Mouse (Mus musculus): ENCODE data around the gene Cdca7l. TPM values are rescaled to one million over a fixed set of nuclear protein-coding genes. Genes with fewer than 3 reads are reported as not detected.
"Not testable (repeated sequence)": the region's sequence is repeated elsewhere in the genome, so short reads cannot be mapped to it uniquely, and the experiment has no call there.

Gene Cdca7l
- 34.8 and 35.2 TPM in 2 replicates for polyA plus RNA-seq (2016; fragmentation: Nextera tagmentation; extraction: Ambion mirVana)

DNA sequence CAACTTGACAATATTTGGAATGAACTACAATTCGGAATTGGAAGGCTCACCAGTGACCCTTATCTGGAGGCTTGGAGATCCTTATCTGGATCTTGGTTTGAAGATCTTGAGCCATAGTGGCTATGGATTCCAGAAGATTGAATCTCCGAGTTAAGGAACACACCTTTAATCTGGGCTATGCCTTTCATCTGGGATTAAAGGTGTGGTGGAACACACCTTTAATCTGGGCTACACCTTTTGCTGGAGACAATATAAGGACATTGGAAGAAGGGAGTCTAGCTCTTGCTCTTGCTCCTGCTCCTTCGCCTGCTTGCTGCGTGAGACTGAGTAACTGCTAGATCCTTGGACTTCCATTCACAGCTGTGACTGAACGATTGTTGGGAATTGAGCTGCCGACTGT, at the start of gene Cdca7l:
TSS of gene Cdca7l (plus strand) at position 301 of the 400 bp plus-strand sequence.
- WGBS (ENCODE audit: insufficient replicate concordance), result 50% methylated on average over 1 of the region's 6 CpGs
- not testable (repeated sequence) for H3K9ac ChIP-seq; ATAC-seq; H3K9me3 ChIP-seq (replicated peaks); H3K4me3 ChIP-seq; H3K4me1 ChIP-seq; H3K4me2 ChIP-seq; H3K36me3 ChIP-seq; H3K27ac ChIP-seq
- H3K27me3 ChIP-seq (replicated peaks), result peaks cover 11% of the 10 kb centered on the region; the same call in 1 of the 2 replicates

- Histone ChIP-seq H3K36me3 (no peaks in the 10 kb centered on the region), H3K4me2 (no peak overlapping the region), H3K9me3 (replicated peaks) (no peaks in the 10 kb centered on the region), H3K4me1 (no peaks in the 10 kb centered on the region), H3K27me3 (replicated peaks) (no peaks in the 10 kb centered on the region), H3K9ac (no peak overlapping the region), H3K27ac (no peak overlapping the region), H3K4me3 (no peak overlapping the region)
- ATAC-seq, result no peak
- WGBS (ENCODE audit: insufficient replicate concordance), result 43% methylated on average over 7 of the region's 7 CpGs
These were observed 48.1 kb upstream of the Cdca7l start for GRCm38 (mm10) chr12:117756010-117756409.

DNA sequence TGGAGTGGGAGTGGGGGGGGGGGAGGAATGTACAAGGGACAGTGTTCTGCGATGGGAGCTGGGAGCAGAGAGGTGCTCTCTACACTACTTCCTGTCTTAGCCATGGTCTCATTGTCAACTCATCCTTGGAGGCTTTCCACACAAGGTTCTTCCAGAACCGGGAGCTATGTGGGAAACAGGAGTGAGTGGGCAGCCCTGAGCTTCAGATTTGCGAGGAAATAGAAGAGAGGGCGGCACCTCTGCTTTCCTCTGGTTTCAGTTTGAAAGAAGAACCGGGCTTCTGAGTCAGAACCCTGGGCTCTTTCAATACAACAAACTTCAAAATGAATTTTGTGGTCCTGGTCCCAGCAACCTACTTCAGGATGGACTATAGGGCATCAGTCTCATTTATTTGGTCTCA, 43.7 kb upstream of the Cdca7l start:
- no peak overlapping the region for H3K9ac ChIP-seq
- WGBS (ENCODE audit: insufficient replicate concordance), result 72% methylated on average over 5 of the region's 5 CpGs

GRCm38 (mm10) chr12:117760846-117761245, 43.2 kb upstream of the Cdca7l start:
- Histone ChIP-seq H3K27ac (no peak overlapping the region), H3K4me2 (no peak overlapping the region), H3K4me1 (no peaks in the 10 kb centered on the region), H3K4me3 (no peak overlapping the region), H3K9ac (no peak overlapping the region), H3K27me3 (replicated peaks) (no peaks in the 10 kb centered on the region), H3K9me3 (replicated peaks) (no peaks in the 10 kb centered on the region), H3K36me3 (no peaks in the 10 kb centered on the region)
- no peak for ATAC-seq

More for the DNA sequence above, 43.7 kb upstream of the Cdca7l start:
- H3K4me1 ChIP-seq, result no peaks in the 10 kb centered on the region
- H3K4me2 ChIP-seq, result no peak overlapping the region
- H3K27ac ChIP-seq, result no peak overlapping the region
- H3K36me3 ChIP-seq, result no peaks in the 10 kb centered on the region
- H3K9me3 ChIP-seq (replicated peaks), result no peaks in the 10 kb centered on the region
- H3K27me3 ChIP-seq (replicated peaks), result no peaks in the 10 kb centered on the region
- no peak overlapping the region for H3K4me3 ChIP-seq
- no peak for ATAC-seq

DNA sequence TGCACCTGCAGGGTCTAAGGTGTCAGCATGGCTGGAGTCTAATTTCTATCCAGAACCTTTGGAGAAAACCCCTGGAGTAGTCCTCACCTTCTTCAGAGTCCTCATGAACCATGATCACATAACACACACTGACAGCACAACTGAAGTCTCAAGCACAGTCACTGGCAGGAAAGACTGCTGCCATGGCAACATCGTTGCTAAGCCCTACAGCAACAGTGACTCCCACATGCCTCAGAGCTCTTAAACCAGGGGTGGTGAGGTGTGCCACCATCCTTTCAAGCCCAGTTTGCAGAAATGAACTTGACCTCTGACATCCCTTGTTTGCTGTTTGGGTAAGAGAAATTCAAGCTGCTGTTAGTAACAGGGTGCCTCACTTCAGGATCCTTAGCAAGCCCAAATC, 42.4 kb upstream of the Cdca7l start:
- Histone ChIP-seq H3K4me2 (no peak overlapping the region), H3K9me3 (replicated peaks) (no peaks in the 10 kb centered on the region), H3K9ac (no peak overlapping the region), H3K36me3 (no peaks in the 10 kb centered on the region), H3K4me1 (no peaks in the 10 kb centered on the region), H3K4me3 (no peak overlapping the region), H3K27me3 (replicated peaks) (no peaks in the 10 kb centered on the region), H3K27ac (no peak overlapping the region)
- 37% methylated on average over 1 of the region's 1 CpGs for WGBS (ENCODE audit: insufficient replicate concordance)
- ATAC-seq, result no peak

DNA sequence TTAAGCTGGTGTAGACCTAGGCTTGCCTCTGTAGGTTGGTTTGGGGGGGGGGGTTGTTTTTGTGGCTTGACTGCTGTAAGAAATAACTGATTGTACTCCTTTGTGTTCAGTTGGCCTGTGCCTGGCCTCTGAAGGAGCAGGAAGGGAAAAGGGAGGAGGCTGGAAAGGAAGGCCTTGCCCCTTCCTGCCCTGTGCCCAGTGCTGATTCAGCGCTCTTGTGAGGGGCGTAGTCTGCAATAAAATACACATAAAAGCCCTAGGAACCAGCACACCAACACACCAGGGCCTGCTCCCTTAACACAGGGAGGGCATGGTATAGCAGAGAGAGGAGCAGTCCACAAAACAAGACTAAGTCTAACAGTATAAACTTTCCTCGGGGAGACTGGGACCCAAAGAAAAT, 40.8 kb upstream of the Cdca7l start:
- 53% methylated on average over 3 of the region's 3 CpGs for WGBS (ENCODE audit: insufficient replicate concordance)
- Histone ChIP-seq H3K9ac (no peak overlapping the region), H3K4me3 (no peak overlapping the region)

GRCm38 (mm10) chr12:117764839-117765238, 39.2 kb upstream of the Cdca7l start:
- Histone ChIP-seq H3K9ac (no peak overlapping the region), H3K4me1 (no peaks in the 10 kb centered on the region), H3K9me3 (replicated peaks) (no peaks in the 10 kb centered on the region), H3K27ac (no peak overlapping the region), H3K36me3 (no peaks in the 10 kb centered on the region), H3K4me2 (no peak overlapping the region), H3K4me3 (no peak overlapping the region), H3K27me3 (replicated peaks) (no peaks in the 10 kb centered on the region)
- 6% methylated on average over 7 of the region's 7 CpGs for WGBS (ENCODE audit: insufficient replicate concordance)
- ATAC-seq, result peak; percentile 55; the same call in 1 of the 2 replicates

More for the DNA sequence above, 40.8 kb upstream of the Cdca7l start:
- H3K36me3 ChIP-seq, result no peaks in the 10 kb centered on the region
- no peak overlapping the region for H3K27ac ChIP-seq
- H3K27me3 ChIP-seq (replicated peaks), result no peaks in the 10 kb centered on the region
- H3K9me3 ChIP-seq (replicated peaks), result no peaks in the 10 kb centered on the region
- H3K4me2 ChIP-seq, result no peak overlapping the region
- no peaks in the 10 kb centered on the region for H3K4me1 ChIP-seq
- ATAC-seq, result no peak; the same call in 1 of the 2 replicates

DNA sequence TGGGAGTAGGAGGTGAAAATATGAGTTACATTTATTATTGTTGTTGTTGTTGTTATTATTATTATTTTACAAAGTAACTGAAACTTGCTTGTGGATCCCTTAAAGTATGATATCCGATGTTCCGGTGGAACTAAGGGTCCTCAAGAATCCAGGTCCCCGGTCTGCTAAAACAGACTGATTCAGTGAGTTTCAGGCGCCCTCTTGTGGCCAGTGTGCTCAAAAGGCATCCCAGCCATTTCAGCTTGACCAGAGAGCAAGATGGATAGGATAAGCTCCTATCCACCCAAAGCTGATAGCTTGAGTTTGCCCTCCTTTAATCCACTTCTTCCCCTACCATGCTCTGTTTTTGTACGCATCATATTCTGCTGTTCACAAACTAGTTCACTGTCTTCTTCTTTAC, 35.0 kb upstream of the Cdca7l start:
- H3K27me3 ChIP-seq (replicated peaks), result 0 out of 2 replicates have a peak, but pooled peaks cover 4% of the 10 kb centered on the region
- WGBS (ENCODE audit: insufficient replicate concordance), result 8% methylated on average over 5 of the region's 5 CpGs
- H3K4me1 ChIP-seq, result no peaks in the 10 kb centered on the region

GRCm38 (mm10) chr12:117770211-117770610, 33.9 kb upstream of the Cdca7l start:
- WGBS (ENCODE audit: insufficient replicate concordance), result 43% methylated on average over 2 of the region's 2 CpGs
- no peak for ATAC-seq
- H3K4me2 ChIP-seq, result no peak overlapping the region

More for the DNA sequence above, 35.0 kb upstream of the Cdca7l start:
- ATAC-seq, result no peak
- Histone ChIP-seq H3K9ac (no peak overlapping the region), H3K9me3 (replicated peaks) (no peaks in the 10 kb centered on the region), H3K27ac (no peak overlapping the region), H3K36me3 (no peaks in the 10 kb centered on the region), H3K4me2 (no peak overlapping the region), H3K4me3 (no peak overlapping the region)

GRCm38 (mm10) chr12:117771156-117771555, 32.9 kb upstream of the Cdca7l start:
- Histone ChIP-seq H3K4me2 (no peak overlapping the region), H3K9ac (no peak overlapping the region), H3K27ac (no peak overlapping the region), H3K27me3 (replicated peaks) (0 out of 2 replicates have a peak, but pooled peaks cover 4% of the 10 kb centered on the region), H3K4me3 (no peak overlapping the region), H3K36me3 (no peaks in the 10 kb centered on the region), H3K4me1 (no peaks in the 10 kb centered on the region), H3K9me3 (replicated peaks) (no peaks in the 10 kb centered on the region)
- ATAC-seq, result no peak
- 71% methylated on average over 4 of the region's 4 CpGs for WGBS (ENCODE audit: insufficient replicate concordance)

More at GRCm38 (mm10) chr12:117770211-117770610, 33.9 kb upstream of the Cdca7l start:
- Histone ChIP-seq H3K9me3 (replicated peaks) (no peaks in the 10 kb centered on the region), H3K27me3 (replicated peaks) (0 out of 2 replicates have a peak, but pooled peaks cover 4% of the 10 kb centered on the region), H3K4me3 (no peak overlapping the region), H3K36me3 (no peaks in the 10 kb centered on the region), H3K27ac (no peak overlapping the region), H3K9ac (no peak overlapping the region), H3K4me1 (no peaks in the 10 kb centered on the region)

DNA sequence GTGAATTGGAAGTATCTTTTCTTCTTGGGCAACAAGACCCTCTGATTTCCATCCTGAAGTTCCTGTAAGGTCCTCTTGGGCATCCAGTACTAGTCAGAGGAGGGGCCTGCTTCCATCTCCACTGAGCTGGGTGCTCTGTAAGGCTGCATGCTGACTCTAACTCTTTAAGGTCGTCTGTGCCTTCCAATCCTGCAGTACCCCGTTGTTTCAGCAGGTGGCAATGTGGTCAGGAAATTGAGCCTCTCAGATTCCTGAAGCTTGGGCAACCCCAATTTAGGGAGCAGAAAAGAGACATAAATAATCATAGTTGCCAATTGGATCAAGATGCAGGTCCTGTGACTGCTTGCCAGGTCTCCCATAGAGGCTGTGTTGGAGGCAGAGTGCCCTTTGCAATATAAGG, 31.5 kb upstream of the Cdca7l start:
- H3K4me1 ChIP-seq, result no peaks in the 10 kb centered on the region
- H3K9ac ChIP-seq, result no peak overlapping the region
- H3K4me2 ChIP-seq, result no peak overlapping the region
- no peaks in the 10 kb centered on the region for H3K36me3 ChIP-seq
- no peak overlapping the region for H3K4me3 ChIP-seq
- WGBS (ENCODE audit: insufficient replicate concordance), result 3% methylated on average over 2 of the region's 2 CpGs
- 0 out of 2 replicates have a peak, but pooled peaks cover 4% of the 10 kb centered on the region for H3K27me3 ChIP-seq (replicated peaks)
- no peak overlapping the region for H3K27ac ChIP-seq
- H3K9me3 ChIP-seq (replicated peaks), result no peaks in the 10 kb centered on the region
- ATAC-seq, result no peak

DNA sequence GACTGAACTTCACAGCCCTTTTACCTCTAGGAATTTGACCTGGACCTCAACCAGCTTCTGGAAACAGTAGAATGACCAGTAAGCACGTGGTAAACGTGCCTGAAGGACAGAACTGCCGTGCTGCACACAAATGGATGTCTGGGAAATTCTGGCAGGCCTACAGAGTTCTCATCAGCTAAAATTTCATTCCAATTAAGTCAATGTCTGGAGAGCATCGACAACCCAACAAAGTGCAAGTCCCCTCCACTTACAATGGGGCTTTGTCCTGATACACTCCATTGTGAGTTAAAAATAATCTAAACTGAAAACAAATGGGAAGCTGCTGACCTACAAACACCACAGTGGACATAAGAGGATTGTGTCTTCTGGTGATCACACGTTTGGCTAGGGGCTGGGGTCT, 27.2 kb upstream of the Cdca7l start:
- Histone ChIP-seq H3K36me3 (no peaks in the 10 kb centered on the region), H3K27me3 (replicated peaks) (no peaks in the 10 kb centered on the region), H3K9ac (no peak overlapping the region), H3K9me3 (replicated peaks) (0 out of 2 replicates have a peak, but pooled peaks cover 4% of the 10 kb centered on the region), H3K4me2 (no peak overlapping the region), H3K4me1 (no peaks in the 10 kb centered on the region), H3K27ac (no peak overlapping the region), H3K4me3 (no peak overlapping the region)
- no peak for ATAC-seq
- WGBS (ENCODE audit: insufficient replicate concordance), result 40% methylated on average over 5 of the region's 5 CpGs

DNA sequence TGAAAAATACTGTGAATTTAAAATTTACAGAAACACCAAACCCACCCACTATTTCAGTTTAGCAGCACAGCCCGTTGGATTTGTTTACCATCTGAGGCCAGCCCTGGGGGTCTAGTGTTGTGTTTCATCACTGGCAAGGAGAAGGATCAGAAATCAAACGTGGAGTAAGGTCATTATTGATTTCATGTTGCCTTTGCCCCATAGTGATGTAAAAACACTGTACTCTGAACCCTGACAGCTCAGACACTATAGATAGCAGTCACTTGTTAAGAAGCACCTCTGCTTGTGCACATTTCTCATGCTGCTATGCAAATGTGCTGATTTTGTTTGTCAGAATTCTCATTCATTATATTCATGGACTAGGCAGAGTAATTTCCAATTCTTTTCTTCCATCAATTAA, 22.7 kb upstream of the Cdca7l start:
- 32% methylated on average over 2 of the region's 2 CpGs for WGBS (ENCODE audit: insufficient replicate concordance)

More for the DNA sequence above, 22.7 kb upstream of the Cdca7l start:
- Histone ChIP-seq H3K9ac (no peak overlapping the region), H3K27me3 (replicated peaks) (no peaks in the 10 kb centered on the region), H3K36me3 (no peaks in the 10 kb centered on the region), H3K27ac (no peak overlapping the region), H3K9me3 (replicated peaks) (0 out of 2 replicates have a peak, but pooled peaks cover 4% of the 10 kb centered on the region), H3K4me2 (no peak overlapping the region), H3K4me3 (no peak overlapping the region), H3K4me1 (no peaks in the 10 kb centered on the region)
- ATAC-seq, result peak; percentile 44; the same call in 1 of the 2 replicates

Measured in liver, embryonic 12.5 days (tissue).